Mouse (Mus musculus) embryonic fibroblast, embryonic 13.5 days (primary cell): ENCODE data around the gene Otulin. TPM values are rescaled to one million over a fixed set of nuclear protein-coding genes. Genes with fewer than 3 reads are reported as not detected.

Experiments
- H3K27ac ChIP-seq: 2 replicates; pipeline ENCODE4 v1.5.1; 2012; ENCODE audit warnings: low read length, control low read depth, inconsistent platforms; ENCODE audit not compliant: insufficient read depth
- H3K4me1 ChIP-seq: 2 replicates; pipeline ENCODE4 v1.6.1; 2011; ENCODE audit warnings: low read length; ENCODE audit not compliant: control insufficient read depth, insufficient read depth
- H3K4me3 ChIP-seq: 2 replicates; pipeline ENCODE4 v1.5.1; 2011; ENCODE audit warnings: mild to moderate bottlenecking, control low read depth, low read length; ENCODE audit not compliant: insufficient read depth
- CTCF ChIP-seq: IDR thresholded peaks from 2 replicates; pipeline ENCODE4 v1.5.1; 2011; ENCODE audit warnings: mild to moderate bottlenecking, control low read depth, low read length, moderate library complexity, borderline replicate concordance; ENCODE audit not compliant: insufficient read depth
- POLR2A ChIP-seq: IDR thresholded peaks from 2 replicates; pipeline ENCODE4 v1.6.1; 2011; ENCODE audit warnings: low read depth, mild to moderate bottlenecking, control low read depth, low read length, moderate library complexity
- polyA plus RNA-seq: library from polyadenylated mRNA; stranded (reverse); fragments of >200 nt; gene quantifications from 2 replicates; pipeline ENCODE4 v1.2.4, GENCODE M21; 2011; ENCODE audit warnings: low read depth; ENCODE audit not compliant: missing spikeins, insufficient read length

Otulin gene
- polyA plus RNA-seq, 1 experiment = 23.3 TPM

DNA sequence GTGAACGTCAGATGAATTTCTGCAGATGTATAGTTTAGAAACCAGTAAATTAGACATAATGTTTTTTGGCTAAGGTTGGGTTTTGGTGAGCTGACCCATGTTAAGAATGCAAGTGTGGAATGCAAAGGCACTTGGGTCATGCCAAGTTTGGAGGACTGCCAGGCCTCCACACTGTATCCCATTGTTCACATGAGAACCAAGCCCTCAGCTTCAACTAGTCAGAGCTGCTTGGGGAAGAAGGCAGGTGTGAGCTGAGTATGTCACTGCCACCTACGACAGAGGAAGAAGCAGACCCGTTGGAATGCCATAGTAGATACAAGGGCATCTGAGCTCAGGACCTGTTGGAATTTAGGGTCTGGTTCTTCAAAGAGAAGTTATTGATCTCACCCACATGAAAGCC is 54.6 kb downstream of the Otulin start:
- no peaks in the 10 kb centered on the region; the same call in 1 of the 2 replicates for H3K4me1 ChIP-seq
- H3K4me3 ChIP-seq = no peak overlapping the region
- TF ChIP-seq CTCF (no peak), POLR2A (no peak)
- H3K27ac ChIP-seq = no peak overlapping the region

GRCm38 (mm10) chr15:27574992-27575781 is 55.3 kb downstream of the Otulin start:
- Histone ChIP-seq H3K27ac (no peak overlapping the region), H3K4me3 (no peak overlapping the region), H3K4me1 (no peaks in the 10 kb centered on the region; the same call in 1 of the 2 replicates)
- no peak for TF ChIP-seq POLR2A
- TF ChIP-seq CTCF = no peak

GRCm38 (mm10) chr15:27571179-27571578 is 59.3 kb downstream of the Otulin start:
- Histone ChIP-seq H3K4me3 (no peak overlapping the region), H3K4me1 (peaks cover 3% of the 10 kb centered on the region; the same call in 1 of the 2 replicates), H3K27ac (no peak overlapping the region)
- TF ChIP-seq CTCF (no peak), POLR2A (no peak)

GRCm38 (mm10) chr15:27570385-27570784 is 60.1 kb downstream of the Otulin start:
- no peak overlapping the region for H3K27ac ChIP-seq
- H3K4me1 ChIP-seq = peaks cover 3% of the 10 kb centered on the region; the same call in 1 of the 2 replicates
- TF ChIP-seq POLR2A (no peak), CTCF (no peak)
- no peak overlapping the region for H3K4me3 ChIP-seq

GRCm38 (mm10) chr15:27569924-27570323 is 60.6 kb downstream of the Otulin start:
- Histone ChIP-seq H3K4me3 (no peak overlapping the region), H3K4me1 (peaks cover 3% of the 10 kb centered on the region; the same call in 1 of the 2 replicates), H3K27ac (no peak overlapping the region)
- TF ChIP-seq POLR2A (no peak), CTCF (no peak)

DNA sequence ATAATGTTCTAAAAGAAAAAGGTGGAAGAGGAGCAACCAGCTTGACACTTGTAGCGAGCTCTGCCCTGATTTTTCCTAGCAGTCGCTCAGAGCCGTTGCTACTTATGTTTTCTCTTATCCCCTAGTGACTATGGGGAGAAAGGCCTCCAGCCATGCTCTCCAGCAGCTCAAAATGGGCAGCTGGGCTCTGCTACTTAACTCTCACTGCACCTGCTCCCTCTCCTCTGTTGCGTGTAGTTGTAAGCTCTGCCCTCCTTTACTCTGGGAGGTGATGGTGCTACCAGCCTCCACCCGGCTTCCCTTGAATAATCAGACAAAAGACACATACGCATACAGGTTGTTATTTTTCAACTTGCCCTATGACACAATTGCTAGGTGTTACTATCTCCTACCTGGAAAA is 62.1 kb downstream of the Otulin start:
- no peak overlapping the region for H3K4me3 ChIP-seq
- peaks cover 3% of the 10 kb centered on the region; the same call in 1 of the 2 replicates for H3K4me1 ChIP-seq
- TF ChIP-seq CTCF (no peak), POLR2A (no peak)
- no peak overlapping the region for H3K27ac ChIP-seq

- Histone ChIP-seq H3K27ac (no peak overlapping the region), H3K4me1 (peaks cover 3% of the 10 kb centered on the region; the same call in 1 of the 2 replicates), H3K4me3 (no peak overlapping the region)
- TF ChIP-seq CTCF (no peak), POLR2A (no peak)
Measured at GRCm38 (mm10) chr15:27567356-27567755, 63.1 kb downstream of the Otulin start.

DNA sequence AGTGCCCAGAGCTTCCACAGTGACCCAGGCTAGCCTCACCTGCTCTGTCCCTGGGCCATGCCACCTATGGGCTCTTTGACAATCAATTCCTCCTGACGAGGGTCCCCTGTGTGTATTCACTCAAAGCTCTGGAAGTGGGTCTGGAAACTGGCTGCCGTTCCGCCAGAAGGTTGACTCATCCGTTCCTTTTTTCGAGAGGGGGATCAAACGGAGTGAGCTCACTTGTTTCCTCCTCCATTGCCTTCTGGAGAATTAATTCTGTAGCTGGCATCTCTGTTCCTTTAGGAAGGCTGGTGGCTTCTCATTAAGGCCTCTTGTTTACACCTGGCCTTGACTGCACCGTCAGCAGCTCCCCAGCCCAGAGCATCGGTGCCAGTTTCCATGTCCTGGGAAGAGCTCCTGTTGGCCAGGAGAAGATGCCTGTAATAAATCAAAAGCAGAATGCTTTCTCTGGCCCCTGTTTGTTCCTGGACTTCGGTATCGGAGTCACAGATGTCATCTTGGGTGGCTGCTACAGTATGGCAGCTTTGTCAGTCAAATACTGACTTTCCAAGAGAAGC is 64.8 kb downstream of the Otulin start:
- Histone ChIP-seq H3K27ac (no peak overlapping the region), H3K4me3 (no peak overlapping the region), H3K4me1 (peaks cover 3% of the 10 kb centered on the region; the same call in 1 of the 2 replicates)
- TF ChIP-seq CTCF = no peak
- TF ChIP-seq POLR2A = no peak

GRCm38 (mm10) chr15:27564106-27565100 is 66.1 kb downstream of the Otulin start:
- peaks cover under 1% of the 10 kb centered on the region; the same call in 1 of the 2 replicates for H3K4me1 ChIP-seq
- no peak overlapping the region for H3K27ac ChIP-seq
- H3K4me3 ChIP-seq = no peak overlapping the region
- TF ChIP-seq CTCF (no peak), POLR2A (no peak)
